Mouse (Mus musculus): ENCODE results near the gene Cyp2g1.
"Not testable (repeated sequence)": the region's sequence is repeated elsewhere in the genome, so short reads cannot be mapped to it uniquely, and the experiment has no call there.

Gene Cyp2g1

DNA sequence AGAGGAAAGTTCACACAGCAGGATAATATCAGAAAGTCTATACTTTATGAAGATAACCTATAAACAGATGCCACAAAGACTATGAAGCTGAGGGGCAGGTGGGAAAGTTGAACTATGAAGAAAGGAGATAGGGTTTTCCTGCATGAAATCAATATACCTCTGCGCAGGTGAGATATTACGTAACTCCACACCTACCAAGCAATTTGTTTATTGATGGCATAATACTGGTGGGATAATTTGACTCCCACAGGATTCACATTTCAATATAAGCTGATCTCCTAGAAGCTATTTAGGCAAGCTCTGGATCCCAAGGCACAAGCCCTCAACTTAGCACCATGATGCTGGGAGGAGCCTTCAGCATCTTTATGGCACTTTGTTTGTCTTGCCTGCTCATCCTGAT lies at the start of gene Cyp2g1:
TSS of gene Cyp2g1 (plus strand) at position 301 of the 400 bp plus-strand sequence.
- no peak for DNase-seq (ENCODE audit: low spot score)

GRCm38 (mm10) chr7:26767084-26767483 lies 41.6 kb upstream of the Cyp2g1 start:
- no peak for DNase-seq (ENCODE audit: low spot score)

GRCm38 (mm10) chr7:26769881-26770470 lies 38.7 kb upstream of the Cyp2g1 start:
- no peak for DNase-seq (ENCODE audit: low spot score)

DNA sequence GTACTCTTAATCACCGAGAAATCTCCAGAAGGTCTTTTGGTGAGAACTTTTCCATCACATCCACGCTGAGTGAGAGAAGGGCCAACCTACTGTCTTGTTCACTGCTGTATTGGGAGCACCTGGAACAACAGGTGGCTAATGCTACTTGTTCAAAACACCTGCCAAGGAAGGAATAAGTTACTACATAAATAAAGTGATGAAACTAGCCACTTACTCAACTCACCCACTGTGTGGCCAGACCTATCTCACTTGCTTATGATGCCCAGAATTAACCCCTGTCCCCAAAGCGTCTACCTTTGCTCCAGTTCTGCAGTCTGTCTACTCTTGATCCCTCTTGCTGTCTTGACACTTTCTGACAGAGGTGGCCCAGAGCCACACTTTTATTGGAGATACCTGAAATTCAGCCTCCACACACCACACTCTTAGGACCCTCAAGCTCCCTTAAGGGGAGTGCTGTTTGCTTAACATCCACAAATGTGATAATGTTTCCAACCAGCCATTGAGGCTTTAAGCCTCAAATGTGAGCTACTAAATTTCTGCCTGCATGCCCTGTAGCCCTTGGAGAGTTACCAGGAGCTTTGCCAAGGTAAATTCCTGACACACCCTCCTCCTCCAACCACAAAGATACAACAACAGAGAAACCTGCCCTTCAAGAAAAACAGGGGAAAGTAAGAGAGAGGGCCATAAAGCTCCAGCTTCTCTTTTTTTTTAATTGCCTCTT lies 35.7 kb upstream of the Cyp2g1 start:
- no peak for DNase-seq (ENCODE audit: low spot score)

- DNase-seq (ENCODE audit: low spot score): no peak
Observed at GRCm38 (mm10) chr7:26775866-26776265, 32.8 kb upstream of the Cyp2g1 start.

DNA sequence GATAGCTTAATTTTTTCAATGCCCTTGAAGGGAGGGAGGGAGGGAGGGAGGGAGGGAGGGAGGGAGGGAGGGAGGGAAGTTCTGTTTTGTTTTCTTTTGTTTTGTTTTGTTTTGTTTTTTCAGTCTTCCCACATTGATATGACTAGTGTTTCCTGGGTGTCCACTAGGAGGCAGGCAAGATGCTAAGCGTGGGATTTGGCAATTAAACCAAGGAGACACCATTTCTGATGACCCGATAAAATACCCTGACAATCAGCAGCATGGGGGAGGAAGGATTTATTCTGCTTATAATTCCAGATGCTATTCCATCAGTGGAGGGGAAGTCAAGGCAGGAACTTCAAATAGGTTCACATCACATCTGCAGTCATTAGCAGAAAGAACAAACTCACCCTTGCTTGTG lies 30.9 kb upstream of the Cyp2g1 start:
- DNase-seq (ENCODE audit: low spot score): no peak

GRCm38 (mm10) chr7:26778474-26778873 lies 30.2 kb upstream of the Cyp2g1 start:
- DNase-seq (ENCODE audit: low spot score): peak; percentile 45

DNA sequence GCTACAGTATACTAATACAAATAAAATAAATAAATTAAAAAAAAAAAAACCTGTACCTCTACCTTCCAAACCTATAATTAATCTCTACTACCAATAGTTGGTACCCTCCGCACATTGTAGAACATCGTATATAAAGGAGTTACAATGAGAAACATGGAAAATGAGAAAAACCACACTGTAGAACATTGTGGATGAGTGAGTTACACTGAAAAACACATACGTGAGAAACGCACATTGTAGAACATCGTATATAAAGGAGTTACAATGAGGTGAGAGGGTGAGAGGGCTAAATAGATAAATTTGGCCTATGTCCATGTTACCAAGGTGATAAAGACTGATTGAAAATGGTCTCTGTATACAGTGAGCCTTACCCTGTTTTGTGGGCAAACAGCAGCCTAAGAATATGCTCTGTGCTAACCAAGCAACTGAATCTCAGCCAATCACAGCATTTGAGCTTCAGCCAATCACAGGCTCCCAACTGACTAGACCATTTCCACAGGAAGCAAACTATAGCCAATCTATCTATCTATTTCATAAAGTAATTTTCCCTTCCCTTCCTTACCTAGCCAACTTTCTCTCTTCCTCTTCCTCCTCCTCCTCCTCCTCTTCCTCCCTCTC lies 28.8 kb upstream of the Cyp2g1 start:
- no peak for DNase-seq (ENCODE audit: low spot score)

DNA sequence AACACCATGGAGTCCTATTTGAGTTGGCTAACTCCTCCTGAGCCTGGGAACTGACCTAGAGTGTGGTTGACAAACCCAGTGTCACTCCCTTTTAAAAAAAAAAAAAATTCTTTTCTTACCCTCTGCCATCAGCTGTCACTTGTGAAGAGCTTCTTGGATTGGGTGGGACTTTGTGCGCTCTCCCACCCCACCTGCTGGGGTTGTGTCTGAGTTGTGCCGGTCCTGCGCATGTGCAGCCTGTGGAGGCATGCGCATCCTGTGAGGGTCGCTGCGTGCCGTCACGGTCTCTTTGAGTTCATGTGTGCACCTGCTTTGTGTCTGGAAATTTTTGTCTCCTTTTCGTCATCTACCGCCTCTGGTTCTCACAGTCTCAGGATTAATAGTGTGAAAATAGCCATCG lies 28.2 kb upstream of the Cyp2g1 start:
- DNase-seq (ENCODE audit: low spot score): peak; percentile 15

GRCm38 (mm10) chr7:26780998-26781766 lies 27.5 kb upstream of the Cyp2g1 start:
- DNase-seq (ENCODE audit: low spot score): no peak

- DNase-seq (ENCODE audit: low spot score): no peak
Observed at GRCm38 (mm10) chr7:26781767-26782131, 26.9 kb upstream of the Cyp2g1 start.

DNA sequence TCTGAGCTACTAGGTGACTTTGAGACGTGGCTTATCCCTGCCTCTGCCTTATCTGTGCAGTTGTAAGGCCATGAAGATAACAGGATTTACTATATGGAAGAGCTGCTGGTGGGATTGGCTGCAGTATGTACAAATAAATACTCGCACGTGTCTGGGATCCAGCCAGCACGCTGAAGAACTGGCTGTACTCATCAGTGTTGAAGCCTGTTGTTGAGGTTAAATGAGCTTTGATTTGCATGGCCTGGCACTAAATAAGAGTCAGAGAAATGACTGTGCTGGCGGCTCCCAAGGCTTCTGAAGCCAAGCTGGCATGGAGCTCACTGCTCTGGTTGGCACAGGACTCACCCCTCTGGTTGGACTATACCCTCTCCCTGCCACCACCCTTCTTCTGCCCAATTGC lies 25.5 kb upstream of the Cyp2g1 start:
- peak; percentile 16 for DNase-seq (ENCODE audit: low spot score)

- not testable (repeated sequence) for DNase-seq (ENCODE audit: low spot score)
Observed at GRCm38 (mm10) chr7:26786013-26786412, 22.7 kb upstream of the Cyp2g1 start.

GRCm38 (mm10) chr7:26789984-26790383 lies 18.7 kb upstream of the Cyp2g1 start:
- DNase-seq (ENCODE audit: low spot score): no peak

DNA sequence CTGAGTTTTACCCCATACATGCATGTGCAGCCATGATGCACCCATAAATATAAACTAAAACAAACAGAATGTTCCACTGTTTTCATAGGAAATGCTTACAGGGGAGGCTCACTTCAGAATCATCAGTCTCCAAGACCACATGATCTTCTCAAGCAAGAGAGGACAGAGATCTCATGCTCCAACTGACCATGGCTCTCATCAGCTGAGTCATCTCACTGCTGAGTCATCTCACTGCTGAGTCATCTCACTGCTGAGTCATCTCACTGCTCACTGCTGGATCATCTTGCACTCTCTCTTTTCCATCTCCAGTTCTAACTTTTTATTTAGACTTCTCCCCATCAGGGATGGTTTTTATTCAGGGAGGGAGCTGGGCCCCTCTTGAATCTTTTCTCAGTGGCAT lies 8.6 kb upstream of the Cyp2g1 start:
- no peak for DNase-seq (ENCODE audit: low spot score)

DNA sequence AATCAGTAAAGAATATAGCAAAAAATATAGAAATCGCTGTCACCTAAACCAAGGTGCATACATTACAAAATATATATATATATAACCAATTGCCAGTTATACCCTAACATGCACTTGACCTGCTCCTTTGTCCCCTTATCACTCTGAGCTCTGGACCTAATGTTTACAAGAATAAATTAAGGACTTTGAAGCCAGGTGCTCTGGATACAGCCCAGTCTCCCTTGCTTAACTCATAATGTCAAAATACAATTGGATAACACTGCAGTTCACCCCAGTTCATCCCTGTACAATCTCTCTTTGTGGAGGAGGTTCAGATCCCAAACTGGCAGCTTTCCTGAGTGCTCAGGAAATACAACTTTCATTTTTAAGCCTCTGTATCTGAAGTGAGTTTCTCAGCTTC lies 7.7 kb upstream of the Cyp2g1 start:
- no peak for DNase-seq (ENCODE audit: low spot score)

DNA sequence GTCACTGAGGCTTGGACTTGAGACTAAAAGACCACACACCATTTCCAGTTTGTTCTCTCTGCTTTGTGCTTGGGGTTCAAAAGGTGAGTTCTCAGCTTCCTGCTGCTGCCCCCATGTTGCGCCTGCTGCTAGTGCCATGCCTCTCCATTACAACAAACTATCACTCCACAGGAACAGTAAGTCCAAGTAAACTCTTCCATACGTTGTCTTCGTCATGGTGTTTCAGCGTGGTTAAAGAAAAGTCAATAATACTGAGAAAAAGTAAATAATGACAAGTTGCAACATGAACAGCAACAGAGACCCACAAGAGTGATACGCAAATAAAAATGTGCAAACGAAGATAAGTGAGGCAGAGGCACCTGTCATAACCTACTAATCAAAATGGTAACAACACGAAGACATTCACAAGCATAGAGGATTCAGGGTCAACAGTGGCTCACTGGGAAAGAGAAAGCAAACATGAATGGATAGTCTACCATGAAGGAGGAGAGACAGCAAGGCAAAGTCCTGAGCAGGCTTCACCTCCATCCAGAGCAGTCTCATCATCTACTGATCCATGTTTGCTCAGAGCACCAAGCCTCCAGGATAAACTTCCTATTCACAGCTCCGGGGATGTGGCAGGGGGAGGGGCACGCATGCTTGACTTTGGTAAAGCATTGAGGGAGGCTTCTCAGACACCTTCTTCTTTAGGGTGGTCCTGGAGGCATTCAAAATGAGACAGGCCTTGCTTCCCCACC lies 23.0 kb downstream of the Cyp2g1 start:
- DNase-seq (ENCODE audit: low spot score): not testable (repeated sequence)

DNA sequence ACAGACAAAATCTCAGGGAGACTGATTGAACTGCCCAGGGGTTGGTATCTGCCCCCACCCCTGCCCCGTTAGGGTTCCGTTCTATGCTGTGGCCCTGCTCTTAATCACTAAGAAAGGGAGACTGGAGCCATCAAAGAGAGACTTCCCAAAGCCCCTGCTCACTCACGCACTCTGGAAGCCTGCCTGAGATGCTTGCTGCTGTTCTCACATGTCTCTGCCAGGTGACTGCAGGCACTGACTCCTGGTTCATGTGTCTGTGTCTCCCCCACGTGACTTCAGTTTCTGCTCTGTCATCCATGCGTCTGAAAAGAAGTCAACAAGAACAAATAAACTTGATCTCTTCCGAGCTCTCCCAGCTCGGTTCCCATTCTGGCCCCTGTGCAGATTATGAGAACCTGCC lies 24.0 kb downstream of the Cyp2g1 start:
- DNase-seq (ENCODE audit: low spot score): not testable (repeated sequence)

DNA sequence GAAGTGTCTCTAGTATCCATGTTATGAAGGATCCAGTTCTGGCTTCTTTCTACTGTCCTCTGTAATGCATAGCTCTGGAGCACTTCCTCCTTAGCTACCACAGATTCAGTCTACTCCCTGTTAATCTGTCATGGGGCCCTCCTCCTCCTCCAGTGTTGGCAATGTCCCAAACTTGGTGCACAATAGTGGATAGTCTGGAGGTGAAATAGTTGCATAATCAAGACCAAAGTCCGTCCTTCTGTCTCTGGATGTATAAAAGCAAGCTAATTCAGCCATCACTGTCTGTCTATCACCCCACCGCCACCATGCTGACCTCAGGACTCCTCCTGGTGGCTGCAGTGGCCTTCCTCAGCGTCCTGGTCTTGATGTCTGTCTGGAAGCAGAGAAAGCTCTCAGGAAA lies 26.4 kb downstream of the Cyp2g1 start, which contains the start of gene Cyp2a5:
TSS of gene Cyp2a5 (plus strand) at position 247 of the 400 bp plus-strand sequence.
- DNase-seq (ENCODE audit: low spot score): not testable (repeated sequence)

DNA sequence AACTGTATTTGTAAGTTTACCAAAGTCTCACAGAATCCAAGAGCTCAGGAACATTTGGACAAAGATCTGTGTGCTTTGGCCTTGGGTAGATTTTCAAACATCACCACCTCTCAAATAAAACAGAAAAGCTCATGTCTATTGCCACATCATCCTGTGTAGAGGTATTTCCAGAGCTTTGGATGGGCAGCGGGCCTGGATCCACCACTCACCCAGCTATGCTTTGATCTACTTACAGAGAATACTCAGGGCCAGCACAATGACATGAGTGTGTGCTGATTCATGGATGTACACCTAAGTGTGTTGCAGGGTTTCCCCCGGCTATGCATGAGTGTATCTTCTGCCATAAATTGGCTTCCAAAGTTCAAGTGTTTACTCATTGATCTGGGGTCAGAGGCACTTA lies 34.7 kb downstream of the Cyp2g1 start:
- DNase-seq (ENCODE audit: low spot score): not testable (repeated sequence)

- DNase-seq (ENCODE audit: low spot score): not testable (repeated sequence)
Observed at GRCm38 (mm10) chr7:26850063-26850462, 41.4 kb downstream of the Cyp2g1 start.
